Mouse (Mus musculus) hindbrain, embryonic 15.5 days (tissue): Measurements from ENCODE around the gene Lactbl1. TPM values are rescaled to one million over a fixed set of nuclear protein-coding genes. Genes with fewer than 3 reads are reported as not detected.

Source experiments
- ATAC-seq: fragments of 200-750 bp; cut with Nextera tagmentation; 2 replicates; pipeline ENCODE4 v1.8.0; 2017; ENCODE audit warnings: low read depth, moderate number of reproducible peaks, moderate TSS enrichment; ENCODE audit not compliant: low FRiP score
- H3K27ac ChIP-seq: fragments of 300-500 bp; sonication (generic); replicated peaks from 2 replicates; pipeline ENCODE4 v1.5.1; 2015; ENCODE audit warnings: mild to moderate bottlenecking, inconsistent platforms
- H3K27me3 ChIP-seq: fragments of 300-500 bp; sonication (generic); 2 replicates; pipeline ENCODE4 v1.6.1; 2015; ENCODE audit warnings: control low read depth, inconsistent platforms
- H3K36me3 ChIP-seq: fragments of 300-500 bp; sonication (generic); 2 replicates; pipeline ENCODE4 v1.6.1; 2015; ENCODE audit warnings: control low read depth, inconsistent platforms
- H3K4me1 ChIP-seq: fragments of 300-500 bp; sonication (generic); replicated peaks from 2 replicates; pipeline ENCODE4 v1.6.1; 2015; ENCODE audit warnings: control low read depth, inconsistent platforms
- H3K4me2 ChIP-seq: fragments of 300-500 bp; sonication (generic); 2 replicates; pipeline ENCODE4 v1.6.1; 2015; ENCODE audit warnings: moderate library complexity, mild to moderate bottlenecking, inconsistent platforms
- H3K4me3 ChIP-seq: fragments of 300-500 bp; sonication (generic); 2 replicates; pipeline ENCODE4 v1.5.1; 2015; ENCODE audit warnings: mild to moderate bottlenecking, inconsistent platforms
- H3K9ac ChIP-seq: fragments of 300-500 bp; sonication (generic); 2 replicates; pipeline ENCODE4 v1.6.1; 2015; ENCODE audit warnings: inconsistent platforms
- H3K9me3 ChIP-seq: fragments of 300-500 bp; sonication (generic); 2 replicates; pipeline ENCODE4 v1.6.1; 2016; ENCODE audit warnings: control low read depth, inconsistent platforms
- WGBS: fragments of 180-500 bp; shearing (Covaris S2); methylation state at CpG from one replicate; pipeline ENCODE4 v1.1.7; 2015; 5-methylcytosine and 5-hydroxymethylcytosine counted together
- polyA plus RNA-seq: library from polyadenylated mRNA; unstranded; fragments of >200 nt; fragmentation: Nextera tagmentation; extraction: Ambion mirVana; gene quantifications from 2 replicates; pipeline ENCODE4 v1.2.1, GENCODE M21; 2015

Lactbl1 gene
- polyA plus RNA-seq, 1 experiment from 2014 or later, result 0.06 TPM

DNA sequence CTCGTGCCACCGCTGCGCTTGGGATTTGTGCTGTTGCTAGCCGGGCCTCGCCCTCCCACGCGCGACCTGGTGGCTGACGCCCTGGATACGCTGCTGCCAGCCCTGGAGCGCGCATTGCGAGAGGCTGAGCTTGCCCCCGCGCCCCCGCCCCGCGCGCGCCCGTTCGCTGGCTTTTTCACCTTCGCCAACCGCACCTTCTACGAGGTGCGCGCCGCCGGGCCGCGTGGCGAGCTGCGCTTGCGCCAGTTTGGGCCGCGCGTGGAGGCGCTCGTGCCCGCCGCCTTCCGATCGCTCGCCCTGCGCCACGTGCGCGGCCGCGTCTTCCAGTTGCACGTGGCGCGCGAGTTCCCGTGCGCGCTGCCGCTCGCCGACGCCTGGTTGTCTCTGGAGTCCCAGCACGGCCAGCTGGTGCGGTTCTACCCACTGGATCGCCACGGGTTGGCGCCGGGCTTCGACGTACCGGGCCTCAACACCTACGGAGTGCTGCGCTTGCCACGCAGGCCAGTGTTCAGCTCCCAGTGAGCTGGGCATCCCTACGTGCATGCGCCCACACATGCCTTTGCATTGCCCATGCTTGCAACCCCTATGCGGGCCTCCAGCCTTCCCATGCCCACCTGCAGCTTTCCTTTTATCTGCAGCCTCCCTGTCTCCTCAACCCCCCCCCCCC, 15.3 kb downstream of the Lactbl1 start:
- Histone ChIP-seq H3K9ac (peak overlapping the region; percentile 57), H3K27me3 (peaks cover 9% of the 10 kb centered on the region; the same call in 1 of the 2 replicates), H3K4me3 (peak overlapping the region; percentile 51), H3K9me3 (no peaks in the 10 kb centered on the region), H3K36me3 (no peaks in the 10 kb centered on the region), H3K27ac (peak overlapping the region; percentile 81), H3K4me2 (peak overlapping the region; percentile 89), H3K4me1 (peaks cover 25% of the 10 kb centered on the region)
- under 1% methylated on average over 75 of the region's 76 CpGs for WGBS
- ATAC-seq, result peak; percentile 77

DNA sequence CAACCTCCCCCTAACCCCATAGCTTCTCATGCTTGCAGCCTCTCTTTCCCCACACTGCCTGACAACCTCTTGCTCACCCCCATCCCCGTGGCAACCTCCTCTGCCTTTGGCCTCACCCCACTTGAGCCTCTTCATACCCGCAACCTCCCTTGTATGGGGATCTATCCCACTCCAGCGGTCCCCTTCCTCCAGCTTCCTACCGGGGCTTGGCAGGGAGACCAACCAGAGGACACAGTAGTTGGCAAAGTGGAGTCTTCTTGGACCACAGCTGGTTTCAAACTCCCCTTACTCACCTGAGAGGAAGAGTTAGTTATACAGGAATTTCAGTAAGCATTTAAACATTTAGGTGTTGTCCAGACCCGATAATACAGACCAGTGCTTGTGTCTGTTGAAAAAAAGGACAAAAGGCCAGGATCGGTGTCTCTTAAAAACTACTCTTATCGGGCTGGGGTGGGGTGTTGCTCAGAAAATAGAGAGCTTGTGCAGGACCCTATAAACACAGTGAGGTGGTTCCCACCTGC, 15.9 kb downstream of the Lactbl1 start:
- Histone ChIP-seq H3K27me3 (peaks cover 9% of the 10 kb centered on the region; the same call in 1 of the 2 replicates), H3K36me3 (no peaks in the 10 kb centered on the region), H3K27ac (no peak overlapping the region), H3K9ac (no peak overlapping the region), H3K4me2 (peak overlapping the region; percentile 89), H3K9me3 (no peaks in the 10 kb centered on the region), H3K4me1 (peaks cover 25% of the 10 kb centered on the region), H3K4me3 (peak overlapping the region; percentile 51)
- ATAC-seq, result peak; percentile 12; the same call in 1 of the 2 replicates
- 29% methylated on average over 7 of the region's 7 CpGs for whole genome bisulfite sequencing

DNA sequence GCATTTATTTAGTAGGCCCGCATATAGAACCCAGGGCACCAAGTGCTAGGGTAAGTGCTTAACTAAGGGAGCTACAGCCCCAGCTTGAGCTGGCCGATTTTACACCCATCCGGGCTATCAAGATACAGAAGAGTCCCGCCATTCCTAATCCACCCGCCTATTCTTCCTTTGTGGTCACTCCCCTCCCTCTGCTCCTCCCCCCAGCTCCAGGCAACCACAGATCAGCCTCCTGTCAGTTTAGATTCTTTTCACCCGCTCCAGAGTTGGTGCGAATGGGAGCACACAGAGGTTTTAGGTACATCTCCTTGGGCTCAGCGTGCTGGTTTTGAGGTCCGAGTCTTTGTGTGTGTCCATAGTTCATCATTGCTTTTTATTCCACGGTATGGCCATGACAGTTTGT, 16.5 kb downstream of the Lactbl1 start:
- Histone ChIP-seq H3K27ac (peak overlapping the region; percentile 56; the same call in 1 of the 2 replicates), H3K9ac (no peak overlapping the region), H3K27me3 (peaks cover 9% of the 10 kb centered on the region; the same call in 1 of the 2 replicates), H3K36me3 (no peaks in the 10 kb centered on the region), H3K4me1 (peaks cover 25% of the 10 kb centered on the region), H3K4me2 (peak overlapping the region; percentile 89), H3K9me3 (no peaks in the 10 kb centered on the region), H3K4me3 (peak overlapping the region; percentile 17)
- 5% methylated on average over 10 of the region's 10 CpGs for WGBS
- no peak for ATAC-seq

DNA sequence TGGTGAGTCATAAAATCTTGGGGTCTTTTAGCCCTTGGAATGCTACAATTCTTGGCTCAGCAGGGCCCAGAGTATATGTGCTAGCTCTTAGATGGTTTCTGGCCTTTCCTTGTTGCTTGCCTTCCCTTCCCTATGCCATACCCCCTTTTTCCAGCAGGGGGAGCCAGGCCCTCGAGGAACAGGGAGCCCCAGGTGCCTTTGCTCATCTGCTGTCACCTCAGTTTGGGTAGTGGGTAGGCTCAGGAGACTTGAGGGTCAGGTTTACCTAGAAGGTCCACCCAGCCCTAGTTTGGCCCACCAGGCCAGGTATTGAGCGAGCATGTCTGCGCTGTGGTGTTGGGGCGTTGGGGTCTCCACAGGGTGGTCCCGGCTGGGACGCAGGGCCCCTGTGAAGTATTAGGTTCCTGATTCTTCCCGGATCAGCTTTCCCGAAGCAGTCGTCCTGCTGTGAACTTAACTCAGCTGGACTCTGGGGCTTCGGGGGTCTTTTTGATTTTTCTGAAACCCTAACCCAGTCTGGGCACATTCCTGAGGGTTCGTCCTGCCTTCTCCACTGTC, 26.6 kb downstream of the Lactbl1 start:
- Histone ChIP-seq H3K36me3 (0 out of 2 replicates have a peak, but pooled peaks cover 4% of the 10 kb centered on the region), H3K27me3 (no peaks in the 10 kb centered on the region), H3K4me2 (no peak overlapping the region), H3K4me1 (peaks cover 23% of the 10 kb centered on the region), H3K9me3 (no peaks in the 10 kb centered on the region), H3K4me3 (no peak overlapping the region), H3K9ac (no peak overlapping the region), H3K27ac (no peak overlapping the region)
- 18% methylated on average over 11 of the region's 11 CpGs for WGBS
- no peak for ATAC-seq

DNA sequence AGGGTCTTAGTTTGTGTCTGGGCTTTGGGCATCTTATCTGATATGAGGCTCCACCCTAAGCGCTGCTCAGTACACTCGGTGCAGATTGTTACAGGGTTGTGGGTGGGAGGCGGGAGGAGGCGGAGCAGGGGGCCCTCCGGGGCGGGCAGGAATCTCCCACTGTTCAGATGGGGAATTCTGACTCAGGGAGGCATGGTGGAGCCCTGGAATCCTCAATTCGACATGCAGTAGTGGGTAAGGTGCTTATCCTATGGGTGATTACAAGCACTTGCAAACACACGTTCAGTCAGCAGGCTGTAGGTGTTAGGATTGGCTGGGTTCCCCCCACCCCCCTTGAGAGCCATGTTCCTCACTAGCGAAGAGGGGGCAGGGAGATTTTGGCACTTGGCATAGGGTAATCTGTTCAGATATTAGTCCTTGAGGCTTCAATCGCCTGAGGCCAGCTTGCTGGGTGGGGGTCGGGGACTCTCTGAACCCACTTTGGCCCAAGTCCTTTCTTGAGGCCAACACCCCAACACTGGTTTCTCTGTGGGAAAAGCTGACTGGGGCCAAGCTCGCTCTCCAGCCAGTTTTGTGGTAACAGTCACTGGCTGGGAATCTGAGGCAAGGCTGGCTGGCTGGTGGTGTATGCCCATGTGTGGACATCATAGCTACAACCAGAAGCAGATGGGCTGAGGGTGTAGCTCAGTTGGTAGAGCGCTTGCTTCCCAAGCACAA, 27.2 kb downstream of the Lactbl1 start:
- no peak overlapping the region for H3K4me2 ChIP-seq
- H3K4me1 ChIP-seq, result peaks cover 23% of the 10 kb centered on the region
- no peak overlapping the region for H3K27ac ChIP-seq
- H3K36me3 ChIP-seq, result 0 out of 2 replicates have a peak, but pooled peaks cover 8% of the 10 kb centered on the region
- H3K9ac ChIP-seq, result no peak overlapping the region
- H3K9me3 ChIP-seq, result no peaks in the 10 kb centered on the region
- H3K4me3 ChIP-seq, result no peak overlapping the region
- no peak for ATAC-seq
- no peaks in the 10 kb centered on the region for H3K27me3 ChIP-seq
- WGBS, result 39% methylated on average over 13 of the region's 13 CpGs

DNA sequence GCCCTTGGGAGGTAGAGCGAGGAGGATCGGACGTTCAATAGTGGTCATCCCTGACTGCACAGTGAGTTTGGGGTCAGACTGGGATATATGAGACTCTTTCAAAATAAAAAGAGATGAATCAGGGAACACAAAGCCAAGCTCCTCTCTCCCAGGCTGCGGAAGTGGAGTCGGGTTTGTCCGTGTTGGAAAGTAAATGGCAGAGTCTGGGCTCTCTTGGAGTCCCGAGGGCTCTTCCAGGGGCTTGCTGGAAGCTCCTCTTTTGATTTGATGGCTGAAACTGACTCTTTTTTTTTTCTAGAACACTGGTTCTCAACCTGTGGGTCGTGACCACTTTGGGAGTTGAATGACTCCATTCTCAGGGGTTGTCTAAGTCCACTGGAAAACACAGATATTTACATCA, 27.8 kb downstream of the Lactbl1 start:
- Histone ChIP-seq H3K9me3 (no peaks in the 10 kb centered on the region), H3K4me3 (no peak overlapping the region), H3K9ac (no peak overlapping the region), H3K4me1 (peaks cover 23% of the 10 kb centered on the region), H3K36me3 (peaks cover 13% of the 10 kb centered on the region; the same call in 1 of the 2 replicates), H3K27me3 (no peaks in the 10 kb centered on the region), H3K4me2 (no peak overlapping the region), H3K27ac (no peak overlapping the region)
- no peak for ATAC-seq
- WGBS, result 80% methylated on average over 8 of the region's 8 CpGs

DNA sequence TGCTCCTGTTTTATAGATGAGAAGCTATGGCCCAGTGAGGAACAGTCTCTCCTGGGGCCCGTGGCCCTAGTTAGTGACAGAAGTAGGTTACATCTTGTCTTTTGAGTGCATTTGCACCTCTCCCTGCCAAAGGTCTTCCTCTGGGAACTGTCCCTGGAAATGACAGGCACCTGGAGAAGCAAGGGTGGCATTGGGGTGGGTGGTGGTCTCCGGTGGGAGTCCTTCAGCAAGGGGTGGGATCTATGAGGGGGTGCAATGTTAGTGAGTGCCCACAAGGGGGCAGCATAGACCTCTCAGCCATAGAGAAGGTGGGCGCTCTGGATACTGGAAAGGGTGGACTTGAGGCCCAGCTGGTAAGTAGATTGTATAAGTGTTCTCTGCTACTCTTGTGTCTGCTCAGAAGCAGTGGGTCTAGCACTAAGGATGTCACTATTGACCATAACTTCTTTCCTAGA, 29.0 kb downstream of the Lactbl1 start:
- H3K27ac ChIP-seq, result peak overlapping the region; percentile 71; the same call in 1 of the 2 replicates
- ATAC-seq, result no peak
- 61% methylated on average over 3 of the region's 3 CpGs for WGBS

DNA sequence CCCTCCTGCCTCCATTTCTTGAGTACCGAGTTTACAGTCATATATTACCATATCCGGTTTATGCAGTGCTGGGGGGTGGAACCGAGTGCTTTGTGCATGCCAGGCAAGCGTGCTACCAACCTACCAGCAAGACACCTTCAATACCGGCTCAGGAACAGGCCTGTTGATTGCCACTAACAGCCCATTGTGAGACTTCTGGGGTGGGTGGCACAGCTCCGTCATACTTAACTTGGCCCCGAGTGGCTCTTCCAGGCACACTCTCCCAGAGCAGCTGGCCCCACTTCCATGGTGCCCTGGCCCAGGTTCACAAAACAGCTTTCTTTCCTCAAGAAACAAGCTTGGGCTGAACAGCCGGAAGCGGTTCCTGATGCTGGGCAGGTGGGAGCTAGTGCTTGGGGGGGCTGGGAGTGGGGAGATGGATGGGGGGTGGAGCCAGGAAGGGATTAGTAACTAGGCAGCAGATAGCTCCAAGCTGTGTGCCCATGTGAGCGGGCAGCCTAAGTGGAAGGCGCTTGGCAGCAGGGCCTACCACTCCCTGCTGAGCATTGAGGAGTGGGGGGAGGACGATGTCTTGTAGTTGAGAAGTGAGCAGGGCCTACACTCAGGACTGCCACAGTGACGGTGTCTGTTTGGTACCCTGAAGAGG, 29.6 kb downstream of the Lactbl1 start:
- H3K27me3 ChIP-seq, result no peaks in the 10 kb centered on the region
- no peak overlapping the region for H3K4me2 ChIP-seq
- H3K36me3 ChIP-seq, result peaks cover 26% of the 10 kb centered on the region
- peak; percentile 31 for ATAC-seq
- WGBS, result 52% methylated on average over 13 of the region's 13 CpGs
- H3K4me3 ChIP-seq, result no peak overlapping the region
- H3K9me3 ChIP-seq, result no peaks in the 10 kb centered on the region
- peaks cover 23% of the 10 kb centered on the region for H3K4me1 ChIP-seq
- H3K27ac ChIP-seq, result peak overlapping the region; percentile 71
- H3K9ac ChIP-seq, result no peak overlapping the region

More for the DNA sequence above, 29.0 kb downstream of the Lactbl1 start:
- Histone ChIP-seq H3K27me3 (no peaks in the 10 kb centered on the region), H3K9ac (no peak overlapping the region), H3K4me2 (no peak overlapping the region), H3K4me1 (peaks cover 23% of the 10 kb centered on the region), H3K9me3 (no peaks in the 10 kb centered on the region), H3K4me3 (no peak overlapping the region), H3K36me3 (peaks cover 24% of the 10 kb centered on the region)

DNA sequence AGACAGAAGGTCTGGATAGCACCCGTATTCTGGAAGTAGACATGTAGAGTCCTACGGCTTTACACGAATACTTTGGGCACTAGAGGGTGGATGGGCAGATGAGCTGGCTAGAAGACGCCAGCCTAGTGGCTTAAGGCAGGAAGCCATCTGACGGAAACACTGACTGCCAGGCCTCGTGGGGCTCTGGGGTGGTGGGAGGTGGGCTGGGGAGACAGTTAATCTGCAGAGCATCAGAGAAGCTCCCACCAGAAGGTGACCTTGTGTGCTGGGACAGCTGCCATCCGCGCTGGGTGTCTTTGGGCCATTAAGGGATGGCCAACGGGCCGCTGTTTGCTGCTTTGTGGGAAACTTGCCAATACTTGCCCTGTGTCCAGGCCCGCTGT, 30.1 kb downstream of the Lactbl1 start:
- H3K36me3 ChIP-seq, result peaks cover 26% of the 10 kb centered on the region
- peak; percentile 20 for ATAC-seq

DNA sequence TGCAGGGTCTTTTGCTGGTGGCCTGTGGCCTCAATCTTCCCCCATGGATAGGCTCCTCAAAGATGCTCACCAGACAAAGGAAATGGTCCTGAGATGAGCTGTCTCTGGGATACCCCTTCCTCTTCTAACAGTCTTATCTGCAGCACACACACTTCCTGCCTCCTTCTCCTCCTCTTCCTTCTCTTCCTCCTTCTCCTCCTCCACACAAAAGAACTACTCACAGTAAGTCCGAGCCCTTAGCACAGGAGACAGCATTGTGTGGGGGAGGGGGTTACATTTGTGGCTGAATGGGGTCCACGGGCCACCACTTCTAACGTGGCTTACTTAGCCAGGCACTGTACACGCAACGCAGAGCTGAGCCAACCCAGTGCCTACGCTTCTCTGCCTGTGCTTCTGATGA, 30.6 kb downstream of the Lactbl1 start:
- peaks cover 26% of the 10 kb centered on the region for H3K36me3 ChIP-seq
- no peak for ATAC-seq
- peaks cover 23% of the 10 kb centered on the region for H3K4me1 ChIP-seq
- H3K9ac ChIP-seq, result no peak overlapping the region
- H3K4me3 ChIP-seq, result no peak overlapping the region
- H3K4me2 ChIP-seq, result no peak overlapping the region
- WGBS, result 59% methylated on average over 6 of the region's 6 CpGs
- H3K27ac ChIP-seq, result peak overlapping the region; percentile 71
- H3K27me3 ChIP-seq, result no peaks in the 10 kb centered on the region
- no peaks in the 10 kb centered on the region for H3K9me3 ChIP-seq

More for the DNA sequence above, 30.1 kb downstream of the Lactbl1 start:
- H3K4me3 ChIP-seq, result no peak overlapping the region
- H3K27ac ChIP-seq, result peak overlapping the region; percentile 71
- no peaks in the 10 kb centered on the region for H3K27me3 ChIP-seq
- no peaks in the 10 kb centered on the region for H3K9me3 ChIP-seq
- peaks cover 23% of the 10 kb centered on the region for H3K4me1 ChIP-seq
- no peak overlapping the region for H3K4me2 ChIP-seq
- no peak overlapping the region for H3K9ac ChIP-seq
- WGBS, result 56% methylated on average over 11 of the region's 11 CpGs

DNA sequence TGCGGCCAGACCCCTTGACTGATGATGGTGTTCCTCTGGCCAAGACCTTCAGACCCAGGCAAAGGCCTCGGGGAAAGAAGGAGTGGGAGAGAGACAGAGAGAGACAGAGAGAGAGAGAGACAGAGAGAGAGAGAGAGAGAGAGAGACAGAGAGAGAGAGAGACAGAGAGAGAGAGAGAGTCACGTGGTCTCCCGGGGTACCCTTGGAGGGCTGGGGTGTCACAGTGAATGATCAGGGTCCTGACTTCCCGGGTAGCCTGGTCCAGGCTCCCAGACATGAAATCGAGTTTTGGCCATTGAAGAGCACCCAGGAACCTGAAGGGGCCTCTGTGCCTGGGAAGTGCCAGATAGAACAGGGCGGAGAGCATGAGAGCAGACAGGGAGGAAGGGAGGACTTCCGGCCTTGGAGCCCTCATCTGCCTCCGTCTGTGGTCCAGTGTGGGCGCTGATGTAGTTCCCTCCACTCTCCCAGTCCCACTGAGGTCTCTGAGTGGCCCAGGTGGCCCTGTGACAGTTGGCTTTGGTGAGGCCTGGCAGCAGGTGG, 31.3 kb downstream of the Lactbl1 start:
- Histone ChIP-seq H3K27ac (peak overlapping the region; percentile 71), H3K27me3 (no peaks in the 10 kb centered on the region), H3K4me3 (no peak overlapping the region), H3K9ac (no peak overlapping the region), H3K4me2 (no peak overlapping the region), H3K36me3 (peaks cover 33% of the 10 kb centered on the region), H3K4me1 (peaks cover 23% of the 10 kb centered on the region), H3K9me3 (no peaks in the 10 kb centered on the region)
- 84% methylated on average over 10 of the region's 10 CpGs for WGBS
- ATAC-seq, result no peak
